Mouse (Mus musculus) kidney, adult 8-10 months (tissue): Measurements from ENCODE around the gene Pdpr.
A peak's percentile ranks its signal among the peaks of the same experiment; 100 is the strongest.
"Not testable (repeated sequence)": the region's sequence is repeated elsewhere in the genome, so short reads cannot be mapped to it uniquely, and the experiment has no call there.

Experiments
- DNase-seq, 2 experiments: peaks; one replicate each; pipeline ENCODE4 v3.0.0; 2022

Pdpr gene

GRCm38 (mm10) chr8:111091706-111092105 lies 2.7 kb upstream of the Pdpr start:
- DNase-seq: no peak

GRCm38 (mm10) chr8:111092326-111092725 lies 2.1 kb upstream of the Pdpr start, which contains the start of gene Clec18a:
TSS of gene Clec18a (minus strand) at chr8:111092426.
- DNase-seq: not testable (repeated sequence)

- DNase-seq: not testable (repeated sequence)
Observed at GRCm38 (mm10) chr8:111094719-111095302, 381 bp downstream of the Pdpr start.

DNA sequence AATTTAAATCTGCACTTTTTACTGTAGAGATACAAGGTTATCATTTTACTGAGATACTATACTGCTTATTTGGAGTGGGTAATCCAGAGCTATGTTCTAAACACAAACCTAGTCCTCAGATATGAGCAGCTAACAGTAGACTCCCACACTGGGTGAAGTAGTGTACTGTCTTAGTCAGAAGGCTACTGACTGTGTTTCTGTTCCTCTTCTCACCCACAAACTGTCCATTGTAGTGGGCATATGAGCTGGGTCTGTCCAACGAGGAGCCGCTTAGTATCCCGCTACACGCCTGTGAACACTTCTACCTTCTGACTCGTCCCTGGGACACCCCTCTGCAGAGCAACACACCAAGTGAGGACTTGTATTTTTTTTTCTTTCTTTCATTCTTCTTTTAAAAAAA lies 20.5 kb downstream of the Pdpr start:
- DNase-seq: no peak

DNA sequence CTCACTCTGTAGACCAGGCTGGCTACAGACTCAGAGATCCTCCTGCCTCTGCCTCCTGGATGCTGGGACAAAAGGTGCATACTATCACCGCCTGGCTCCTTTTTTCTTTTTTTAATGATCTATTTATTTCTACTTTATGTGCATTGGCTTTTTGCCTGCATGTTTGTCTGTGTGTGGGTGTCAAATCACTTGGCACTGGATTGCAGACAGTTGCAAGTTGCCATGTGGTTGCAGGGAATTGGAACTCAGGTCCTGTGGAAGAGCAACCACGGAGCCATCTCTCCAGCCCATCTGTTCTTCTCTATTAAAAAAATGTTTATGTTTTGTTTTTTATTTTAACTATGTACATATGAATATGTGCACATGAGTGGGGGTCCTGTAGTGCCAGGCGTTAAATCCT lies 25.1 kb downstream of the Pdpr start:
- no peak for DNase-seq

DNA sequence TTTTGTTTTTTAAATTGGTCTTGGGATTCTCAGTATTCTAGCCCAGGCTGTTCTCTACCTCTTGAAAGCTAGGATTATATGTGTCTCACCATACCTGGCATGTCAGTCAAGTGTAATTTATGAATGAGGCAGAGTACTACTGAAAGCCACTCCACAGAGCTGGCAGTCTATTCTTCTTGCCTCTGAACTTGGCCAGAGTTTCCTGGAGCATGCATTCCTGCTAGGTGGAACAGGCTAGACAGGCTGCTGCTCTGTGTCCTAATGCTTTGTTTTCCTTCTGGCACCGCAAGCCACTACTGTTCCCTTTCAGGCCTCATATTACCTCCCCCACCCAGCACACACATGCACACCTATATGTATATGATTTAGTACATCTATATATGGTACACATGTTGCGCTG lies 36.3 kb downstream of the Pdpr start:
- no peak for DNase-seq

GRCm38 (mm10) chr8:111142521-111142920 lies 48.1 kb downstream of the Pdpr start:
- no peak for DNase-seq

DNA sequence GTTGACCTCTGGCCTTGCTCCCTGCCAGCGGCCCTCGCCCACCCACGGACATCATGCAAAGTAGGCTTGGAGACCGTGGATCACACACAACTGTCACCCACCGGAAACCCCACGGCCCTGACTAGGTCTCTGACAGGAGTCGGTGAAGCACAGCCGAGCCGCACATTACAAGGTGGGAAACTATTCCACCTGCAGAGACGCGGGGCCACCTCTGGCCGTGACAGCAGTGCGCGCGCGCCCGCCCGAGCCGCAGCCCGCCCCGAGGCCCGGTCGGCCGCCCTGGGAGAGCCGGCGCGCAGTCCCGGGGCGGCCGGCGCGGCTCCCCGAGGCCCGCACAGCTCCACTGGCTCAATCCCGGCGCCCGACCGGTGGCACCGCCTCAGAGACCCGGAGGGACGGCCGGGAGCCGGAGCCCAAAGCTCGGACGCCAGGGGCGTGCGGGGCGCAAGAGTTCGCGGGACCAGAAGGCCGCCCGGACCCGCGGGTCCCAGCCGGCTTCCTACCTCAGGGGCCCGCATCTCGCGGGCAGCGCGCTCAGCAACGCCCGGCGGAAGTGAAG lies 50.5 kb downstream of the Pdpr start:
- peak; percentile 17 to 19 for DNase-seq

DNA sequence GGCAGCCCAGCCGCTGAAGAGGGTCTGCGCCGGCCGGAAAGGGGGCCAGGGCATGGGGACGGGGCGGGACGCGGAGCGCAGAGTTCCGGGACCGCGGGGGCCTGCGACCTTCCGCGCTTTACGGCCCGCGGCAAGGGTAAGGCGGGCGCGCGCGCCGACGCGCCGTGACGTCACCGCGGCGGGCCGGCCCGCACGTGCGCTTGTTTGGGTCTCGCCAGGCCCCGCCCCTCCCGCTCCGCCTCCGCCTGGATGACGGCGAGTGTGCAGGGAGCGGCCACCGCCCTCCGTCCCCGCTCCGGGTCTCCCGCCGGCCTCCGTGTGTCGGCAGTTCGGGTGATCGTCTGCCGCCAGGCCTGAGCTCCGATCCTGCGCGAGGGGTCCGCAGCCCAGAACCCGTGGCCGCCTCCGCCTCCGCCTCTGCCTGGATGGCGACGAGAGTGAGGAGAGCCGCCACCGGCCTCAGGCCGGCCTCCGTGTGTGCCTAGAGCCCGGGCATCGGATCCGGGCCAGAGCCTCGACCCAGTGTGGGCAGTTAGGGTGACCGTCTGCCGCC lies 51.1 kb downstream of the Pdpr start:
- DNase-seq: peak; percentile 92 to 93

DNA sequence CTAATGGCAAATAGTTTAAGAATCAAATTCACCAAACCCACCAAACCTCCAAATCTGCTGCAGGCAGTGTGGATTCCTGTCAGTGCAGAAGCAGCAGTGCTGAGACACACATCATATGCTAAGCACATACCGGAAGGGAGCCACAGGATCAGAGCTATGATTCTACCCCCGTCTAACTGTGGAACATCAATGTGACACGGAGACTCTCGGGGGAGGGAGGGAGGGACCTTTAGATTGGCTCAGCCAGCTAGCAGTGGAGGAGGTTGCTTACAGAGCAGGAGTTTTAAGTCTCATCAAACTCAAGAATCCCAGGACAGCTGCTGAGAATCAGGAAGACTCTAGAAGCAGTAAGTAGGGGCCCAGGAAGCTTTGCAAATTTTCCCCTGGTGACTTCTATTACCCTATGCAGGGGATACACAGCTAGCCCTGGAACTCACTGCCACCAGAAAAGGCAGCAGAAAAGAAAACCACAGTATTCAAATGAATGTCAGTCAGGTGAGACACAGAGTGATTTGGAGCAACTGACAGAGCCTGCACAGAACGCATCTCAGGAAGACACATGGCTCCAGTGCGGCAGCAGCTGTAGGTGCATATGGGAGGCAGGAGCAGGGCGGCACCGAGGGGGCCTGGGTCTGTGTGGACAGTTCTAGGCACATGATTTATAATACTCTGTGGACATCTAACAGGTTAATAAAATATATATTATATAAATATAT lies 61.4 kb downstream of the Pdpr start:
- no peak for DNase-seq

- DNase-seq: peak; percentile 28 to 67
Observed at GRCm38 (mm10) chr8:111157617-111158016, 63.2 kb downstream of the Pdpr start.

DNA sequence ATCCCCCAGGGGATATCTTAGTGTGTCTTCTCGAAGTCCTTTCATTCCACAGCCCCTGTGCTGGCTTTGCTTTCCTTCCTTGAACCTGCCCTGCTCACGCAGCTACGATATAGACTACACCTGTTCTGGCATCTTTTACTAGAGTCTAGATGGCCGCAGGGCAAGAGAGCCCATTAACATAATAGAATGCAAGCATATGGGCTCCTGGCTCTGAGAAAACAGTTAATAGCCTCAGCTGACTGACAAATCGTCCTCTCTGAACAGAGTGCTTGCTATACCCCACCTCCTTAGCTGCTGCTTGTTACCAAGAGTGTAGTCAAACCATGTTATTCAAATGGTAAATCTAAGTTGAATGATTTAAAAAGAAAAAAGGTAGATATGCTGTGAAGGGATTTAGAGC lies 77.2 kb downstream of the Pdpr start:
- DNase-seq: peak; percentile 22 to 43

DNA sequence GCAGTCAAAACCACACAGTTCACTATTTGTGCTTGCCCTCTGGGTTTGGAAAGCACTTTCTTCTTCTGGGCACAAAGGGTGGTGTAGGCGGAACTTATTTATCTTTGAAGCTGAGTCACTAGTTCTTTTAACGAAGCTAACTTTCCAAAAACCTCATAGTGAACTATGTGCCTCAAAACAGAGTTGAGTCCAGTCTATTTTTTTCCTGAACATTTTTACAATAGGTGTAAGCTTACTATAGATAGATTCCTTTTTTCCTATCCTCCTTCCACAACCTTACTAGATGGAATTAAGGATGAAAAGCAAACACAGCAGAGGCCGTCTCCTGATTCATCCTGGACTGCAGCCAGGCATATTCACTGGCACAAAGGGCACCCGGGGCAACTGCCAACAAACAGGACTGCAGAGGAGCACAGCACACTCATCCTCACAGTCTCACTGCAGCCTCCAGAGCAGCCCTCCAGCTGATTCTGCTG lies 91.1 kb downstream of the Pdpr start:
- peak; percentile 80 to 88 for DNase-seq
